Mouse (Mus musculus): ENCODE results near the gene Msi2.

The Msi2 gene

GRCm38 (mm10) chr11:88585171-88585632 lies 133.1 kb downstream of the Msi2 start:
- peak; percentile 65 for DNase-seq

GRCm38 (mm10) chr11:88583866-88584265 lies 134.4 kb downstream of the Msi2 start:
- DNase-seq = no peak

- peak; percentile 41 for DNase-seq
Observed at GRCm38 (mm10) chr11:88583259-88583833, 135.0 kb downstream of the Msi2 start.

DNA sequence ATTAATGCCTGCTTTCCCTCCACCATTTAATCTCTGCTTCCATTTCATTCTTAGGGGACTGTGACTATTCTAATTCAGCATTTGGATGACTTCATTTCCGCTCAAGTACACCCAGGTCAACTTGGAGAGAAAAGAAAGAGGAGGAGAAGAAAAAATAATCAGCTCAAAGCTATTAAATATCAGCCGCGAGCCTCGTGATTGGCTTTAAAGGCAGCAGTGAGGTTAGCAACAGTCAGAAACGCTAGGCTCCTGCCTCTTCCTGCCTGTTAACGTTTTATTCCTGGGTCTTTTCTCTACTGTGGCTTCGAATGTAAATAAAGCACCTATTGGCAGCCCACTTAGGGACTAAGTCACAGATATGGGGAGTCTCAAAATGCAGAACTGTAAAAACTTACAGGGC lies 135.5 kb downstream of the Msi2 start:
- no peak for DNase-seq

DNA sequence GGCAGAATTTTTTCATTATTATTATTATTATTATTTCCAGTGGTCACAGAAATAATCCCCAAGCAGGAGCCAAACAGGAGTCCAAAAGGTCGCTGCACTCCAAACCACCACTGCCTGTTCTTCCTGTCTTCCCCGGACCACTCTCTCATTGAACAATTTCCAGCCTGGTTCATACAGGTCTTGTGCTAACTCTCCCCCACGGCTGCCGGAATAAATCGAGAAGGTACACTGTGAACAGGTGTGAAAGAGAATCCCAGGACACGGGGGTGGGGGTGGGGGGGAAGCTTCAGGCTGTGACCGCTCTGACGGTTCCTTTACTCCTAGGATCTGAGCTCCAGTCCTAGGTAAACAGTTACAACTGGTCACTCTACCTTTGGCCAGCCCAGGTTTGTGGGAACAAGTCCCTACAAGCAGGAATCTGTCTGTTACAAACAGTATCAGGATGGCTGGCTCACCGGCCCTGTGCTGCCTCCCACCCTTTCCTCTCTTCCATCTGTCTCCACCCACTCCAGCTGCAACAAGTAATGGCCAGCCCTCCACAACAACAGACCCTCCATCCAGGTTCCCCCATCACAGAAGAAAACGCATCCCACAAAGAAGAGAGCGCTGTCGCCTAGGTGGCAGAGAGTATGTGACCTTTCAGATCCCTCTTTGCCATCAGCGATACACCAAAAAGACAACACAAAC lies 136.1 kb downstream of the Msi2 start:
- DNase-seq = no peak

DNA sequence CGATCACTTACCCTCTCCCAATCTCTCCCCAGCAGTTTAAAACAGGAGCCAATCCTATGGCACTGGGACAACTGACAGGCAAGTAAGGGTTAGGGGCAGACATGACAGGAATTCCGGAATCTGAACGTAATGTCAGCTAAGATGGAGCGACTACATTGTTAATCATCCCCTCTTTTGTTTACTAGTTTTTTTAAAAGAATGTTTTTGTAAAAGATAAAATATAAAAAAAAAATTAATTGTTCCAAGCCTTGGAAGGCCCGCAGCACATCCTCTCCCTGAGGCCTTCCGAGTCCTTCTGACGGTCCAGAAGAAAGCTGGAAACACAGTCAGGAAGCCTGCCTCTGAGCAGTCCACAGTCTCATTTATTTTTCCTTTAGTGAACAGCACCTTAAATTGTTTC lies 136.9 kb downstream of the Msi2 start:
- no peak for DNase-seq

DNA sequence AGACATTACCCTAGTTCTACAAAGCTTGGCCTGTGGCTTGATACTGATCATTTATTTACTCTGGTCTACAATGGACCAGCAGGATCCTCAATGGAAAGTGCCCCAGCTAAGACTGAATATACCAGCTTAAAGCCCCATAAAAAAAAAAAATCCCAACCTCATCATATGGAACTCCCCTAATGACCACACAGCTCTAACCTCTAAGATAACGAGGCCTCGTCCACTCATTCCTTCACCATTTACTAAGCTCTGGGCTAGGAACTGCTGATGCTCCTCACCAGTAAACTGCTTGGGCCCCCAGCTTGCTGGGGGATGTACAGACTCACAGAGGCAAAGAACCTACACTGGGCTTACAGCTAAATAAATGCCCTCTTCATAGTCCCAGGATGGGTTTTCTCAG lies 139.6 kb downstream of the Msi2 start:
- no peak for DNase-seq

DNA sequence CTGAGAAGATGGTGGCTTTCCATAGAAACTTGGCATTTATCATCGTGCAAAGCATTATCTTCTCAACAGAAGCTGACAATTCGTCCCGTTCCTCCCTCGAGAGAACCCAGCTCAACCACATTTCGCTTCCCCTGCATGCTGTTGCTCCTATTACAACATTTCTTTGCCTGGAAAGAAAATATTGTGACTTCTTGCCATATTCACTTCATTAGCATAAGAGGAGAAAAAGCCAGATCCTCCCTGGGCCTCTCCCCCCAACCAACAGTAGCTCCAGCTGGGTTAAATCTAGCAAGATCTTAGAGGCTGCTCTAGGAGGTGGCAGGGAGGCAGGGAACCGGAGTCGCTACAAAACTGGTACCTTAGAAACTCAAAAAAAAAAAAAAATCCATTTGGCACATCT lies 141.2 kb downstream of the Msi2 start:
- DNase-seq = no peak

GRCm38 (mm10) chr11:88576233-88576998 lies 141.9 kb downstream of the Msi2 start:
- DNase-seq = no peak

GRCm38 (mm10) chr11:88574575-88575360 lies 143.5 kb downstream of the Msi2 start:
- DNase-seq = no peak

DNA sequence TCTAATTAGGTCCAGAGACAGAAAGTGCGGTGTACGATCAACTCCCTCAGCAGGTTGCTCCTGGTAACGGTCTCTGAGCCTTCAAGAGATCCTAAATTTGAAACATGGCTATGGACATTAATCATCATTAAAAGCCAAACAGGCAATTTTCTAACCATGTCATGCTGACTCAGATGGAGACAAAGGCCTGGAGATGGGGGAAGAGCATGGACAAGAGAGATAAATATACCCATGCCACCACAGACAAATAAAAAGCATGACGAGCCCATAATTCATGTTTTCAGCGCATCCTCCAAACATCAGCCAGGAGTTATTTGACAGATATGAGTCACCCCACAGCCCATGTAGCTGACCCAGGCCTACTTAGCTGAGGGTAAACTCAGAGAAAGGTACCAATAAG lies 145.3 kb downstream of the Msi2 start:
- DNase-seq = no peak

GRCm38 (mm10) chr11:88572461-88572860 lies 145.9 kb downstream of the Msi2 start:
- DNase-seq = no peak

GRCm38 (mm10) chr11:88570715-88571202 lies 147.6 kb downstream of the Msi2 start:
- no peak for DNase-seq

DNA sequence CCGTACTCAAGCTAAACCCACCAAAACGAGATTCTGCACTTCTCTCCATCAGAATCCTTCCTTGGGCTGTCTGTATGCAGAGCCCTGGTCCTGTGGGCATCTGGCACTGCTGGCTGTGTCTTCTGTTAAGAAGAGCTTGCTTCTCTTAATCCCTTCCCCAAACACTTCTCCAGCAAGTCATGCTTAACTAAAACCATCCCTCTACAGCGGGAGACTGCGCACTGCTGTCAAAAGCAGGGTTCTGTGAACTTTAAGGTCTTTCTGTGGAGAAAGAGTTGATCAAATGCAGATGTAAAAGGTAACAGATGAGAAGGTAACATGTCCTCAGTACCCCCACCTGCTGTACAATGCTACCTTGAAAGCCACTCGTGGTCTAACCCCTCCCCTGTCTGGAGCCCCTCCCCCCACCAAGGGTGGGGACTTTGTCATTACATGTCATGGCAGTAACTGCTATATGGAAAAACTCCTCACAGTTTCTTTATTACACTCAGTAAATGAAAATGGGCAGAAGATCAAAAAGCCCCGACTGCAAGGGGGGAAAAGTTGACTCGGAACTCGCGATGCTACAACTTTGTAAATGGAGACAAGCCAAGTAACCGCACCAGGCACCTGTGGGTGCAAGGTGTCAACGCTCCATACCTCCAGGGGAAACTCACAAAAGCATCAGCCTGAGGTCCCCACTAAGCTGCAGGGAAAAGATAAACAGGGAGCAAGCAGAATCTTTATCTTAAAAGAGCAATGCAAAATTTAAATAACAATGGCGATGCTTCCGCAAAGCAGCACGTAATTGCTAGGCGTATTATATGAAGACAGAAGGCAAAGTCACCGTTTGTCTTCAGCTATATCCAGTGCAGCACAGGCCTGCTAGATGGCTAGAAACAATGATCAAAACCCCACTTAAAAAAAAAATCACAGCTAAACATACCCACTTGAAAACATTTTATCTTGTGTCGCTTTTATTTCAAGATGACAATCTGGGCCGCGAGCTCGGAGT lies 151.4 kb downstream of the Msi2 start:
- no peak for DNase-seq

- no peak for DNase-seq
Observed at GRCm38 (mm10) chr11:88564810-88565209, 153.5 kb downstream of the Msi2 start.

GRCm38 (mm10) chr11:88564363-88564762 lies 153.9 kb downstream of the Msi2 start:
- no peak for DNase-seq

GRCm38 (mm10) chr11:88561191-88561590 lies 157.1 kb downstream of the Msi2 start:
- DNase-seq = no peak

DNA sequence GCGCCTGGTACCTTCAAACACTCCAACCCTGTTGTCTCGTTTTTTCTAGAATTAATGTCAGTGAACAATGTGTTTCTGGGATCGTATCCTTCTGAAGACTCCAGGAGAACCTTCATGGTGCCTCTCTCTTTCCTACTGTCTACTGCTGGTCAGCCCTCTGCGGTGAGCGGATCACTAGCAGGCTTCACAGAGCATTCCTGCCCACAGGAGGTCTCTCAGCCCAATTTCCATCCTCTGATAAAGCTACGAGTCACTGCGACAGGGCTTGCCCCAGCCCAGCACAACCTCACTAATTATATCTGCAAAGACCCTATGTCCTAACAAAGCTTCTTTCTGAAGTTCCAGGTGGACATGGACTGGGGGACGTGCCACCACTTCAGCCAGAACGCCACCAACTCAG lies 157.7 kb downstream of the Msi2 start:
- DNase-seq = no peak

GRCm38 (mm10) chr11:88559365-88559970 lies 158.8 kb downstream of the Msi2 start:
- peak; percentile 42 for DNase-seq

- DNase-seq = no peak
Observed at GRCm38 (mm10) chr11:88558731-88559130, 159.6 kb downstream of the Msi2 start.

All from layer of hippocampus, adult 9-11 months (tissue).